Mouse (Mus musculus) embryo, embryonic 11 days (tissue): ENCODE measurements around the gene Trim56.

Experiments
- DNase-seq: peaks from one replicate; pipeline ENCODE4 v3.0.0-alpha.2; 2015

Gene Trim56

GRCm38 (mm10) chr5:137074191-137074651, 41.8 kb downstream of the Trim56 start:
- no peak for DNase-seq

- DNase-seq: no peak
These were observed 42.9 kb downstream of the Trim56 start for GRCm38 (mm10) chr5:137073141-137073540.

GRCm38 (mm10) chr5:137072079-137072960, 43.7 kb downstream of the Trim56 start, which contains the start of gene Serpine1:
Gene Serpine1, minus strand, starts transcription at chr5:137072268.
- peak; percentile 83 for DNase-seq

GRCm38 (mm10) chr5:137070881-137071605, 45.0 kb downstream of the Trim56 start:
- DNase-seq: no peak

- no peak for DNase-seq
These were observed 47.3 kb downstream of the Trim56 start for GRCm38 (mm10) chr5:137068711-137069110.

GRCm38 (mm10) chr5:137065923-137066322, 50.1 kb downstream of the Trim56 start:
- no peak for DNase-seq

- DNase-seq: no peak
These were observed 50.6 kb downstream of the Trim56 start for GRCm38 (mm10) chr5:137065454-137065853.

GRCm38 (mm10) chr5:137062601-137063000, 53.4 kb downstream of the Trim56 start:
- DNase-seq: no peak

GRCm38 (mm10) chr5:137061809-137062481, 54.1 kb downstream of the Trim56 start:
- DNase-seq: peak; percentile 56
